Mouse (Mus musculus) midbrain, embryonic 14.5 days (tissue): ENCODE measurements at regions not wholly inside any gene's neighbourhood (a gene's known extent, or its start where the extent isn't known, plus 50 kb on each side); places are given as distances from the start of the nearest gene placed in this dataset.

Experiments
- ATAC-seq: fragments of 200-750 bp; cut with Nextera tagmentation; 2 replicates; pipeline ENCODE4 v1.8.0; 2017; ENCODE audit warnings: moderate number of reproducible peaks, moderate library complexity; ENCODE audit not compliant: low FRiP score, low TSS enrichment
- DNase-seq: peaks from one replicate; pipeline ENCODE4 v3.0.0-alpha.2; 2015
- H3K27ac ChIP-seq: fragments of 300-500 bp; sonication (generic); replicated peaks from 2 replicates; pipeline ENCODE4 v1.5.1; 2014; ENCODE audit warnings: mild to moderate bottlenecking, low read depth, low read length, moderate library complexity
- H3K27me3 ChIP-seq: fragments of 300-500 bp; sonication (generic); 2 replicates; pipeline ENCODE4 v1.6.1; 2014; ENCODE audit warnings: low read length, control low read depth, mixed read lengths; ENCODE audit not compliant: control insufficient read depth, insufficient read depth
- H3K36me3 ChIP-seq: fragments of 300-500 bp; sonication (generic); 2 replicates; pipeline ENCODE4 v1.6.1; 2014; ENCODE audit warnings: low read length, control low read depth; ENCODE audit not compliant: control insufficient read depth, insufficient read depth
- H3K4me1 ChIP-seq: fragments of 300-500 bp; sonication (generic); 2 replicates; pipeline ENCODE4 v1.6.1; 2014; ENCODE audit warnings: mild to moderate bottlenecking, antibody characterized with exemption, low read length, control low read depth; ENCODE audit not compliant: control insufficient read depth, insufficient read depth
- H3K4me2 ChIP-seq: fragments of 300-500 bp; sonication (generic); 2 replicates; pipeline ENCODE4 v1.6.1; 2014; ENCODE audit warnings: mild to moderate bottlenecking, low read length, moderate library complexity
- H3K4me3 ChIP-seq: fragments of 300-500 bp; sonication (generic); replicated peaks from 2 replicates; pipeline ENCODE4 v1.5.1; 2014; ENCODE audit warnings: low read depth, low read length
- H3K9ac ChIP-seq: fragments of 300-500 bp; sonication (generic); replicated peaks from 2 replicates; pipeline ENCODE4 v1.6.1; 2014; ENCODE audit warnings: mild to moderate bottlenecking, low read length, moderate library complexity
- H3K9me3 ChIP-seq: fragments of 300-500 bp; sonication (generic); 2 replicates; pipeline ENCODE4 v1.6.1; 2016; ENCODE audit warnings: low read length, control low read depth, mixed read lengths; ENCODE audit not compliant: control insufficient read depth
- WGBS: fragments of 180-500 bp; shearing (Covaris S2); extraction: QIAGEN DNeasy Blood & Tissue Kit; methylation state at CpG from one replicate; pipeline ENCODE4 v1.1.7; 2014; 5-methylcytosine and 5-hydroxymethylcytosine counted together

- Histone ChIP-seq H3K4me1 (peaks cover 13% of the 10 kb centered on the region), H3K4me2 (no peak overlapping the region), H3K27ac (no peak overlapping the region), H3K27me3 (0 out of 2 replicates have a peak, but pooled peaks cover 3% of the 10 kb centered on the region), H3K9me3 (no peaks in the 10 kb centered on the region), H3K9ac (no peak overlapping the region), H3K36me3 (no peaks in the 10 kb centered on the region), H3K4me3 (no peak overlapping the region)
- DNase-seq (no peak), ATAC-seq (no peak)
- 49% methylated on average over 7 of the region's 7 CpGs for WGBS
These were observed 65.9 kb upstream of the Gjb5 start for GRCm38 (mm10) chr4:127423855-127424254.

GRCm38 (mm10) chr4:127421927-127422450 lies 64.0 kb upstream of the Gjb5 start:
- 0 out of 2 replicates have a peak, but pooled peaks cover 3% of the 10 kb centered on the region for H3K27me3 ChIP-seq
- H3K27ac ChIP-seq, result no peak overlapping the region
- H3K9me3 ChIP-seq, result no peaks in the 10 kb centered on the region
- no peaks in the 10 kb centered on the region for H3K36me3 ChIP-seq
- no peak overlapping the region for H3K4me3 ChIP-seq
- DNase-seq (no peak), ATAC-seq (no peak)
- peaks cover 17% of the 10 kb centered on the region for H3K4me1 ChIP-seq
- 89% methylated on average over 6 of the region's 6 CpGs for WGBS
- no peak overlapping the region for H3K4me2 ChIP-seq
- no peak overlapping the region for H3K9ac ChIP-seq

DNA sequence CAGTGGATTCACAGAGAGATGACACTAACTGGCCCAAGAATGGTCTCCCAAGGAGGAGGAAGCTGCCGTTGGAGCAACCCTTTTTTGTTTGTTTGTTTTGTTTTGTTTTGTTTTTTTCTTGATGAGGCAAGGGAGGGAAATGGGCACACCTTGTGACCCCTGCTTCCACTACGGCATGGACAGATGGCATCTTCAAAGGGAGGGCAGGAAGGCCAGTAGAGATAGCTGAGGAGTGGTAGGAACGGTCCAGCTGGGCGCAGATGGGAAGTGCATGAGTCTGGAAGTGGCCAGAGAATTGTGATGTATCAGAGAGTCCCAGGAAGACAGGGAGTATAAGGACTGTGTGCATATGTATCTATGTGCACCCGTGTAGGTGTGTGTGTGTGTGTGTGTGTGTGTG lies 63.1 kb upstream of the Gjb5 start:
- Histone ChIP-seq H3K4me1 (peaks cover 17% of the 10 kb centered on the region), H3K27ac (no peak overlapping the region), H3K4me3 (no peak overlapping the region), H3K9ac (no peak overlapping the region), H3K27me3 (0 out of 2 replicates have a peak, but pooled peaks cover 3% of the 10 kb centered on the region), H3K9me3 (no peaks in the 10 kb centered on the region), H3K36me3 (no peaks in the 10 kb centered on the region), H3K4me2 (no peak overlapping the region)
- ATAC-seq (no peak), DNase-seq (no peak)
- 88% methylated on average over 5 of the region's 5 CpGs for WGBS

GRCm38 (mm10) chr4:127419786-127420120 lies 61.8 kb upstream of the Gjb5 start:
- DNase-seq (no peak), ATAC-seq (no peak)
- H3K36me3 ChIP-seq, result no peaks in the 10 kb centered on the region
- peak overlapping the region; percentile 75 for H3K27ac ChIP-seq
- H3K9me3 ChIP-seq, result no peaks in the 10 kb centered on the region
- H3K27me3 ChIP-seq, result 0 out of 2 replicates have a peak, but pooled peaks cover 3% of the 10 kb centered on the region
- WGBS, result 16% methylated on average over 8 of the region's 8 CpGs
- peaks cover 17% of the 10 kb centered on the region for H3K4me1 ChIP-seq
- no peak overlapping the region for H3K4me3 ChIP-seq
- peak overlapping the region; percentile 20 for H3K4me2 ChIP-seq
- H3K9ac ChIP-seq, result no peak overlapping the region

- WGBS, result 13% methylated on average over 22 of the region's 22 CpGs
- Histone ChIP-seq H3K4me2 (peak overlapping the region; percentile 20), H3K4me1 (peaks cover 17% of the 10 kb centered on the region), H3K4me3 (no peak overlapping the region), H3K9ac (no peak overlapping the region), H3K9me3 (no peaks in the 10 kb centered on the region), H3K36me3 (no peaks in the 10 kb centered on the region), H3K27me3 (0 out of 2 replicates have a peak, but pooled peaks cover 3% of the 10 kb centered on the region), H3K27ac (peak overlapping the region; percentile 75)
- DNase-seq, result peak; percentile 82
- peak; percentile 80 for ATAC-seq
These were observed 61.2 kb upstream of the Gjb5 start for GRCm38 (mm10) chr4:127419062-127419785.

- no peaks in the 10 kb centered on the region for H3K9me3 ChIP-seq
- WGBS, result 51% methylated on average over 7 of the region's 7 CpGs
- no peak overlapping the region for H3K4me3 ChIP-seq
- H3K36me3 ChIP-seq, result no peaks in the 10 kb centered on the region
- no peaks in the 10 kb centered on the region for H3K27me3 ChIP-seq
- peaks cover 17% of the 10 kb centered on the region for H3K4me1 ChIP-seq
- 0 out of 2 replicates have a peak overlapping the region, but pooled peaks have one; percentile 45 for H3K27ac ChIP-seq
- ATAC-seq (no peak), DNase-seq (peak; percentile 63)
- H3K4me2 ChIP-seq, result no peak overlapping the region
- no peak overlapping the region for H3K9ac ChIP-seq
These were observed 58.9 kb upstream of the Gjb5 start for GRCm38 (mm10) chr4:127416906-127417305.

GRCm38 (mm10) chr4:127413997-127414964 lies 56.3 kb upstream of the Gjb5 start:
- no peaks in the 10 kb centered on the region for H3K9me3 ChIP-seq
- WGBS, result 27% methylated on average over 14 of the region's 14 CpGs
- no peak overlapping the region for H3K27ac ChIP-seq
- H3K4me1 ChIP-seq, result peaks cover 8% of the 10 kb centered on the region
- H3K36me3 ChIP-seq, result no peaks in the 10 kb centered on the region
- H3K4me3 ChIP-seq, result no peak overlapping the region
- ATAC-seq (no peak), DNase-seq (no peak)
- H3K4me2 ChIP-seq, result no peak overlapping the region
- no peak overlapping the region for H3K9ac ChIP-seq
- H3K27me3 ChIP-seq, result no peaks in the 10 kb centered on the region
